Mouse (Mus musculus) embryonic facial prominence, embryonic 15.5 days (tissue): Measurements from ENCODE around the gene Elk3. TPM values are rescaled to one million over a fixed set of nuclear protein-coding genes. Genes with fewer than 3 reads are reported as not detected.

Experiments used
- ATAC-seq: fragments of 200-750 bp; cut with Nextera tagmentation; 2 replicates; pipeline ENCODE4 v1.8.0; 2017; ENCODE audit warnings: low read depth, moderate TSS enrichment; ENCODE audit not compliant: insufficient number of reproducible peaks, low FRiP score, low TSS enrichment
- H3K27ac ChIP-seq: fragments of 300-500 bp; sonication (generic); replicated peaks from 2 replicates; pipeline ENCODE4 v1.5.1; 2015; ENCODE audit warnings: mild to moderate bottlenecking, inconsistent platforms
- H3K27me3 ChIP-seq: fragments of 300-500 bp; sonication (generic); 2 replicates; pipeline ENCODE4 v1.6.1; 2015; ENCODE audit warnings: inconsistent platforms
- H3K36me3 ChIP-seq: fragments of 300-500 bp; sonication (generic); 2 replicates; pipeline ENCODE4 v1.6.1; 2015; ENCODE audit warnings: mild to moderate bottlenecking, inconsistent platforms
- H3K4me1 ChIP-seq: fragments of 300-500 bp; sonication (generic); 2 replicates; pipeline ENCODE4 v1.6.1; 2015; ENCODE audit warnings: inconsistent platforms
- H3K4me2 ChIP-seq: fragments of 300-500 bp; sonication (generic); replicated peaks from 2 replicates; pipeline ENCODE4 v1.6.1; 2015; ENCODE audit warnings: mild to moderate bottlenecking, inconsistent platforms
- H3K4me3 ChIP-seq: fragments of 300-500 bp; sonication (generic); replicated peaks from 2 replicates; pipeline ENCODE4 v1.5.1; 2015; ENCODE audit warnings: mild to moderate bottlenecking, inconsistent platforms
- H3K9ac ChIP-seq: fragments of 300-500 bp; sonication (generic); 2 replicates; pipeline ENCODE4 v1.6.1; 2015; ENCODE audit warnings: inconsistent platforms
- H3K9me3 ChIP-seq: fragments of 300-500 bp; sonication (generic); replicated peaks from 2 replicates; pipeline ENCODE4 v1.6.1; 2016; ENCODE audit warnings: inconsistent platforms
- WGBS: fragments of 180-500 bp; shearing (Covaris S2); methylation state at CpG from one replicate; pipeline ENCODE4 v1.1.7; 2015; 5-methylcytosine and 5-hydroxymethylcytosine counted together
- polyA plus RNA-seq: library from polyadenylated mRNA; unstranded; fragments of >200 nt; fragmentation: Nextera tagmentation; extraction: Ambion mirVana; gene quantifications from 2 replicates; pipeline ENCODE4 v1.2.1, GENCODE M21; 2015

Elk3 gene
- polyA plus RNA-seq, 1 experiment from 2014 or later, result 31.9 TPM

DNA sequence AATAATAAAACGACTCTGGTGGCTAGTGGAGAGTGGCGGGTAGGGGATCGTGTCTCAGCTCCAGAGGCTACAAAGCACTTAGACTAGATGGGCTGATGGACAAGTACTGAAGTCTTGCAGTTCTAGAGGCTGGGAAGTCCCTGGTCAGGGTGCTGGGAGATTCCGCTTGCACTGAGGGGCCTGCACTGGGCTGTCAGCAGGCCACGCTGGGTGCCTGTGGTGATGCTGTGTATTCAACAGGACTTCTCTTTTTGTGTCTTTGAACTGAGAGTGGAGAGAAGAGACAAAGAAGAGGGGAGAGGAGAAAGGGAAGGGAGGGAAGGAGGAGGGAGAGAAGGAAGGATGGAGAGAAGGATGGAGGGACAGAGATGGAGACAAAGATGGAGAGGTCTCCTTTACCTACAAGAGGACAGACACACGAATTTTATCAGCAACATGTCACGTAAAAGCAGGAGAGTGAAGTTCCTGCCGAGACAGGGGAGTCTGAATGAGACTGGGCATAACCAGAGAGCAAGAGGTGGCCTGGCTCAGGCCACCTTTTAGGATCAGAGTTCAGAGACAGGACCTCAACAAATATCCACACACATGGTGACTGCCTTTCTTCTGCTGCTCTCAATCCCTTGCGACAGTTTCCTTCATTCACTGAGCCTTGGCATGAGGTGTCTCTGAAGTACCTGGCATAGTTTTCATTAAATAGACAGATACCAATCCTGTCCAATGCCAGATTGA is 35.4 kb upstream of the Elk3 start:
- H3K4me1 ChIP-seq, result peaks cover 14% of the 10 kb centered on the region; the same call in 1 of the 2 replicates
- H3K4me2 ChIP-seq, result no peak overlapping the region
- H3K9me3 ChIP-seq, result no peaks in the 10 kb centered on the region
- no peak overlapping the region for H3K4me3 ChIP-seq
- 84% methylated on average over 9 of the region's 9 CpGs for WGBS
- H3K27me3 ChIP-seq, result no peaks in the 10 kb centered on the region
- no peaks in the 10 kb centered on the region for H3K36me3 ChIP-seq
- ATAC-seq, result no peak
- no peak overlapping the region for H3K9ac ChIP-seq
- H3K27ac ChIP-seq, result no peak overlapping the region

DNA sequence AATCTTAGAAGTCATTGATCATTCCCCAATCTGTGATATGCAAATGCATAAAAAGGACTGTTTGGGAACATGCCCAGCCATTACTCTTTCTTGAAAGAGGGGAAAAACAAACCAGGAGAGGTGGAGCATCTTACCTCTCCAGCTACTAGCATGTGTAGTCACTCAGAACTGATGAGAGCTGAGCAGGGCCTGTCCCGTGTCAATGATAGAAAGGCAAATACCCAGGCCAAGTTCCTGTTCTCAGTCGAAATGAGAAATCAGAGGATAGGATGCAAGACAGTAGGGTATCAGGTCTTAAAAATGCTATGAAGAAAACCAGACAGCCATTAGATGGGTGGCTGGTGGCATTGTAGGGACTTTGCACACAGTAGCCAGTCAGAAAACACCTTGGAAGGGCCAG is 34.6 kb upstream of the Elk3 start:
- H3K36me3 ChIP-seq, result no peaks in the 10 kb centered on the region

DNA sequence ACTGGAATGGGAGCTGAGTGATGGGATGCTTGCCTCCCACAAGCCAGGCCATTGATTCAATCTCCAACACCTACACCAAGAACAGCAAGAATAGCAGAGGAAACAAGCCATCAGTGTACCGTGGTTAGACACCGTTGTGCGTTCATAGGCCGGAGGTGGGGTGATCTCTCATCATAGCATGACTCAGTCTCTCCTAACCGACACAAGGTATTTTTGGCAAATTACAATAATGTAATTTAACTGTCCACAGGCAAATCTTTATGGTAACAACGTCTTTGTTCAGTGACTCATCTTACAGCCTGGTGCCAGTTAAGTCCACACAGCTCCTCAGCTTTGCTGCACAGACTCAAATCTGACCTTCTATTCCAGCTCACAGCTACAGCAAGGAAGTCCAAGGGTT is 32.5 kb upstream of the Elk3 start:
- Histone ChIP-seq H3K36me3 (no peaks in the 10 kb centered on the region), H3K27ac (no peak overlapping the region), H3K4me1 (peaks cover 13% of the 10 kb centered on the region; the same call in 1 of the 2 replicates), H3K9ac (no peak overlapping the region), H3K9me3 (no peaks in the 10 kb centered on the region), H3K27me3 (no peaks in the 10 kb centered on the region), H3K4me2 (no peak overlapping the region), H3K4me3 (no peak overlapping the region)
- no peak for ATAC-seq
- WGBS, result 84% methylated on average over 6 of the region's 6 CpGs

More for the DNA sequence above, 34.6 kb upstream of the Elk3 start:
- Histone ChIP-seq H3K4me3 (no peak overlapping the region), H3K9me3 (no peaks in the 10 kb centered on the region), H3K27ac (no peak overlapping the region), H3K9ac (no peak overlapping the region), H3K27me3 (no peaks in the 10 kb centered on the region), H3K4me1 (peaks cover 14% of the 10 kb centered on the region; the same call in 1 of the 2 replicates), H3K4me2 (no peak overlapping the region)
- WGBS, result 69% methylated on average over 2 of the region's 2 CpGs
- ATAC-seq, result no peak

GRCm38 (mm10) chr10:93342986-93343385 is 32.1 kb upstream of the Elk3 start:
- no peak for ATAC-seq
- WGBS, result 93% methylated on average over 3 of the region's 3 CpGs

GRCm38 (mm10) chr10:93338526-93338925 is 27.6 kb upstream of the Elk3 start:
- Histone ChIP-seq H3K4me2 (no peak overlapping the region), H3K4me1 (no peaks in the 10 kb centered on the region), H3K27ac (no peak overlapping the region), H3K9ac (no peak overlapping the region), H3K4me3 (no peak overlapping the region), H3K36me3 (no peaks in the 10 kb centered on the region), H3K9me3 (no peaks in the 10 kb centered on the region), H3K27me3 (no peaks in the 10 kb centered on the region)
- no peak for ATAC-seq
- WGBS, result 76% methylated on average over 5 of the region's 5 CpGs

More at GRCm38 (mm10) chr10:93342986-93343385, 32.1 kb upstream of the Elk3 start:
- Histone ChIP-seq H3K4me2 (no peak overlapping the region), H3K9ac (no peak overlapping the region), H3K9me3 (no peaks in the 10 kb centered on the region), H3K27me3 (no peaks in the 10 kb centered on the region), H3K4me1 (peaks cover 8% of the 10 kb centered on the region; the same call in 1 of the 2 replicates), H3K27ac (no peak overlapping the region), H3K36me3 (no peaks in the 10 kb centered on the region), H3K4me3 (no peak overlapping the region)

DNA sequence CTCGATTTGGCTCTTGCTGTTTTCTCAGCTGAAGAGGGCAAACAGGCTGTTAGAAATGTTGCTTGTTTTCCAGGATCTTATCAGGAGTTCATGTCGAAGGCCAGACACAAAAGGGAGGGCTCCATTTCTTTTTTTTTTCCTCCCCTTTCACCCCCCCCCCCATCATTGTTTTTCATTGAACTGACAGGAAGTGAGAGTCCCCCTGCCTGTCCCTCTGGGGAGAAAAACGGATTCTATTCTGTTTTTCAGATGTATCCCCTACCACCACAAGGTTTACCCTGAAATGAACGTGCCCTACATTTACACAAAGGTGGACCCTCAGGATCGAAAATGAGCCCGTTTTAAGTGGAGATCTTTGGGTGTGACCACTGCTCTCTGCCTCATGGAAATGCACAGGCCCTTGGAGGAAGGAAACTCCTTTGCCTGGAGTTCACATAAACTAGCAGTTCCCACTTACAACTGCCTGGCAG is 25.6 kb upstream of the Elk3 start:
- Histone ChIP-seq H3K36me3 (no peaks in the 10 kb centered on the region), H3K9ac (no peak overlapping the region), H3K27me3 (no peaks in the 10 kb centered on the region), H3K27ac (no peak overlapping the region), H3K4me1 (no peaks in the 10 kb centered on the region), H3K4me2 (no peak overlapping the region), H3K4me3 (no peak overlapping the region), H3K9me3 (no peaks in the 10 kb centered on the region)
- WGBS, result 58% methylated on average over 6 of the region's 6 CpGs
- no peak for ATAC-seq

GRCm38 (mm10) chr10:93335828-93336461 is 25.0 kb upstream of the Elk3 start:
- 0 out of 2 replicates have a peak, but pooled peaks have one; percentile 63 for ATAC-seq

DNA sequence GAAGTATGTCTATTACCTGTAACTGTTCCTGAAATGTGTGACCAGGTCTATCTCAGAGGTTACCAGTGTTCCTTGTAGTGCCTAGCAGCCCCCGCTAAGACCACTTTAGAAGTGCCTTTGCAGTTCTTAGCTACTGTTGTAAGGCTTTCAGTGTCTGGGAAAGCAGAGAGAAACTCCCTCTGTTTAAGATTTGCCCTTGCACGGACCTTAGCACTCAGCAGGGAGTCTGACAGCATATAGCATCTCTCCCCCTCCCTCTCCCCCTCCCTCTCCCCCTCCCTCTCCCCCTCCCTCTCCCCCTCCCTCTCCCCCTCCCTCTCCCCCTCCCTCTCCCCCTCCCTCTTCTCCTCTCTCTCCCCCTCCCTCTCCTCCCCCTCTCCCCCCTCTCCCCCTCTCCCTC is 24.1 kb upstream of the Elk3 start:
- H3K27me3 ChIP-seq, result no peaks in the 10 kb centered on the region
- no peak overlapping the region for H3K4me3 ChIP-seq
- ATAC-seq, result no peak
- 51% methylated on average over 2 of the region's 2 CpGs for WGBS
- no peak overlapping the region for H3K4me2 ChIP-seq
- H3K9ac ChIP-seq, result no peak overlapping the region
- H3K27ac ChIP-seq, result no peak overlapping the region
- no peaks in the 10 kb centered on the region for H3K9me3 ChIP-seq
- no peaks in the 10 kb centered on the region for H3K4me1 ChIP-seq
- H3K36me3 ChIP-seq, result no peaks in the 10 kb centered on the region

More at GRCm38 (mm10) chr10:93335828-93336461, 25.0 kb upstream of the Elk3 start:
- Histone ChIP-seq H3K9ac (no peak overlapping the region), H3K9me3 (no peaks in the 10 kb centered on the region), H3K27me3 (no peaks in the 10 kb centered on the region), H3K4me3 (no peak overlapping the region), H3K36me3 (no peaks in the 10 kb centered on the region), H3K4me2 (no peak overlapping the region), H3K4me1 (no peaks in the 10 kb centered on the region), H3K27ac (no peak overlapping the region)
- WGBS, result 83% methylated on average over 16 of the region's 16 CpGs

DNA sequence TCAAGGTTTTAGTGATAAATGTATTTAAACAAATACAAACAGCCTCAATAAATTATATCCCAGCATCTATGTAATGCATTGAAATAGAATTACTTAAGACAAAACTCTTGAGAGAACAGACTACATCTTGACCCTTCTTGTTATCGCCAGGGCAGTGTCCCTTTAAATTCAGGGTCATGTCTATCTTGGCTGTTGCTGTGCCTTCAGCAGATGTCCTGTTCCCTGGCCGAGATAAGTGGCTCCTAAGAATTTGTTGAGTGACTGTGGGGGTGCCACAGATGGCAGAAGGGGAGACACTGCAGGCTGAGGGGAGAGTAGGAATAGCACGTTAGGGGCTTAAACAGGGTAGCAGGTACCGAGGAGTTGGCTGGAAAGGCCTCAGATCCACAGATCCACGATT is 22.3 kb upstream of the Elk3 start:
- no peak for ATAC-seq
- no peak overlapping the region for H3K9ac ChIP-seq
- H3K27me3 ChIP-seq, result no peaks in the 10 kb centered on the region
- no peak overlapping the region for H3K4me2 ChIP-seq
- H3K36me3 ChIP-seq, result no peaks in the 10 kb centered on the region
- H3K4me3 ChIP-seq, result no peak overlapping the region
- WGBS, result 70% methylated on average over 5 of the region's 5 CpGs
- no peak overlapping the region for H3K27ac ChIP-seq
- H3K4me1 ChIP-seq, result no peaks in the 10 kb centered on the region
- H3K9me3 ChIP-seq, result no peaks in the 10 kb centered on the region

GRCm38 (mm10) chr10:93332261-93332809 is 21.4 kb upstream of the Elk3 start:
- 31% methylated on average over 3 of the region's 3 CpGs for WGBS
- Histone ChIP-seq H3K4me2 (no peak overlapping the region), H3K9ac (no peak overlapping the region), H3K27me3 (no peaks in the 10 kb centered on the region), H3K27ac (no peak overlapping the region), H3K4me1 (no peaks in the 10 kb centered on the region), H3K9me3 (no peaks in the 10 kb centered on the region), H3K36me3 (no peaks in the 10 kb centered on the region), H3K4me3 (no peak overlapping the region)
- ATAC-seq, result no peak

- ATAC-seq, result no peak
- 81% methylated on average over 4 of the region's 4 CpGs for WGBS
- Histone ChIP-seq H3K27ac (no peak overlapping the region), H3K4me3 (no peak overlapping the region), H3K9ac (no peak overlapping the region), H3K36me3 (no peaks in the 10 kb centered on the region), H3K27me3 (no peaks in the 10 kb centered on the region), H3K4me2 (no peak overlapping the region), H3K4me1 (peaks cover 3% of the 10 kb centered on the region; the same call in 1 of the 2 replicates), H3K9me3 (no peaks in the 10 kb centered on the region)
These were observed 20.6 kb upstream of the Elk3 start for GRCm38 (mm10) chr10:93331543-93331942.
